21 mouse cellular contexts compared by ENCODE assay signal in the genomic region with DNA sequence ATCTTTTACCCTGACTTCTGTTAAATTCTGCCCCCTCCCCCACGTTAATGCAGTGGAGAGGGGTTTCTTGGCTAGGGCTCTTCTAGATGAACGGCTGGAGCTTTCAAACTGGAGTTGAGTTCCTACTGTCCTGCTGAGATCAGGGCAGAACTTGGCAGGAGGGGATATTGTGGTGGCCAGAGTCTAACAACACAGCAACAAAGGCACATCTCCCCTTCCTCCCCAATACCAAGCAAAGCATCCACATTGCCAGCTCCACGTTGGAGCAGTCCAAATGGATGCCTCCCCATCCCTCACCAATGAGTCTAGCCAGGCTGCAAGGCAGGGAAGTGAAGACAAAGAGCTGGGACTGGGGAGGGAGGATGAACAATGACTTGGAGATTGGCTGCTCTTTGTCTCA.
"Had no signal": no experiment of that assay in that cellular context is flagged by ENCODE, and none has a peak within 500 bp of the region (broad histone marks: within the 10 kb centered on the region; RNA-seq: fewer than 3 reads in every experiment).

No protein-coding gene starts in this region.

- H3K36me3 ChIP-seq: limb, embryonic 12.5 days; limb, embryonic 15.5 days; neural tube, embryonic 13.5 days; stomach, embryonic 15.5 days had no signal

- H3K4me2 ChIP-seq: limb, embryonic 12.5 days; limb, embryonic 15.5 days; liver, embryonic 11.5 days; lung, embryonic 14.5 days; neural tube, embryonic 13.5 days; stomach, embryonic 15.5 days had no signal

- H3K9ac ChIP-seq: limb, embryonic 12.5 days; limb, embryonic 15.5 days; liver, embryonic 14.5 days; liver, postnatal 0 days; lung, embryonic 14.5 days; neural tube, embryonic 13.5 days; stomach, embryonic 15.5 days had no signal

- ATAC-seq: liver, postnatal 0 days; lung, postnatal 0 days had no signal

- DNase-seq: kidney, adult 2 months; kidney, postnatal 25 days; layer of hippocampus, adult 9-11 months; liver, postnatal 0 days; lung, embryonic 14.5 days; midbrain, embryonic 14.5 days; retina, postnatal 1 day; right cerebral cortex, postnatal 25 days; spleen, adult 18-20 months; thymus, postnatal 25 days had no signal

- H3K27ac ChIP-seq: kidney, postnatal 0 days; layer of hippocampus, adult 2 months; limb, embryonic 12.5 days; limb, embryonic 15.5 days; liver, embryonic 14.5 days; macrophage; neural tube, embryonic 13.5 days; stomach, embryonic 15.5 days had no signal

- H3K4me1 ChIP-seq: limb, embryonic 12.5 days; limb, embryonic 15.5 days; neural tube, embryonic 13.5 days; stomach, embryonic 15.5 days had no signal

- H3K9me3 ChIP-seq: limb, embryonic 12.5 days; limb, embryonic 15.5 days; neural tube, embryonic 13.5 days; stomach, embryonic 15.5 days had no signal

- H3K27me3 ChIP-seq: limb, embryonic 12.5 days; limb, embryonic 15.5 days; neural tube, embryonic 13.5 days; stomach, embryonic 15.5 days had no signal

- H3K4me3 ChIP-seq: layer of hippocampus, adult 2 months; limb, embryonic 12.5 days; limb, embryonic 15.5 days; myocyte; neural tube, embryonic 13.5 days; stomach, embryonic 15.5 days had no signal
